Mouse (Mus musculus): ENCODE measurements around the gene Oas1a. TPM values are rescaled to one million over a fixed set of nuclear protein-coding genes. Genes with fewer than 3 reads are reported as not detected.

The Oas1a gene
- polyA plus RNA-seq, 1 experiment from 2014 or later = 1.0 TPM

DNA sequence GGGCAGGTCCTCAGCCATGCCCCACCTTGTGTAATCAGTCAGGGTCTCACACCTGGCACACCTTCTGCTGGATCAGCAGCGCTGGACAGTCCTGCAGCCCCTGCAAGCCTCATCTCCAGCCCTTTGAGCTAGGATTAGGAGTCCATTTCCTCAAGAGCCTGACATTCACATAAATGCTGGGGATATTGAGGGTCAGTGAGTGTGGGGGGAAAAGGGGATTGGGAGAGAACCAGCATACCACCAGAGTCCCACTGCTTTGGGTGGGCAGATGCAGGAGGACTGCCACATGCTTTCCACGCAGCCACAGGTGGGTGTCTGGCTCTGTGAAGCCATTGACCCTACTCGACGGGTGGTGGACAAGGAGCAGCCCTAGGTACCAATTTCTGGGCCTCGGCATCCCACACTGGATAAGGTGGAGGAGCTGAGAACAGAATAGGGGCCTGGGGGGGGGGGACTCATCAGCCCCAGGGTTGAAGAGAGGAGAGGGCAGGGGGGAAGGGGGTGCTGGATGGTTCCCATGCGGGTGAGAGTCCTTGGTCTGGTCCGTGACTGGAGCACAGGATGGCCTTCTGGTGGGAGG, 37.8 kb downstream of the Oas1a start:
- Histone ChIP-seq H3K9ac (replicated peaks) (no peak overlapping the region), H3K9me3 (no peaks in the 10 kb centered on the region), H3K36me3 (no peaks in the 10 kb centered on the region), H3K27me3 (no peaks in the 10 kb centered on the region), H3K27ac (replicated peaks) (no peak overlapping the region), H3K4me2 (replicated peaks) (no peak overlapping the region), H3K4me3 (no peak overlapping the region), H3K4me1 (no peaks in the 10 kb centered on the region; the same call in 1 of the 2 replicates)
- no peak for ATAC-seq (ENCODE audit: low FRiP score, low read depth)
- 86% methylated on average over 7 of the region's 7 CpGs for WGBS

DNA sequence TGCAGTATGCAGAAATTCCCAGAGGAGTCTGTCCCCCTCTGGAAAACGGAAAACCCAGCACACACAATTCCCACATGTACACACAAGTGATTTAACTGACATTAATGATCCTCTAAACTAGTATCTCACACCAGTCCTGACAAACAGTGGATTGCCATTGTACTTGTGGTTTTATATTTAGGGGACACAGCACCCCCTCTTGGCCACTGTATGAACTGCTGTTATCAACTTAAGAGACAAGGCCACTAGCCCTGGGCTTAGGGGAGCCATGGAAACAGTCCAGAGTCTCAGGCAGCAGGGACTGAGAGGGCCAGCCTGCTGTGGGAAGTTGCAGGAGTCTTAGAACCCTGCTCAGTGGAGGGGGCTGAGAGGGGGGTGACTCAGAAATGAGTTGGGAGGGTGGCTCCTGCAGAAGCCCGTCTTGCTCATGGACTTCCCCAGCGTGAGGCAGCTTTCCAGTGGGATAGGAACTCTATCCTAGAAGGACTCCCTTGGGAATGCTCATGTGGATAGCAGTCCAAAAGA, 41.9 kb downstream of the Oas1a start:
- H3K27me3 ChIP-seq = no peaks in the 10 kb centered on the region
- no peak for ATAC-seq (ENCODE audit: low FRiP score, low read depth)
- no peak overlapping the region for H3K4me3 ChIP-seq
- H3K4me1 ChIP-seq = no peaks in the 10 kb centered on the region; the same call in 1 of the 2 replicates
- 71% methylated on average over 3 of the region's 3 CpGs for WGBS
- no peak overlapping the region for H3K4me2 ChIP-seq (replicated peaks)
- no peaks in the 10 kb centered on the region for H3K36me3 ChIP-seq
- H3K9me3 ChIP-seq = no peaks in the 10 kb centered on the region
- H3K9ac ChIP-seq (replicated peaks) = no peak overlapping the region
- no peak overlapping the region for H3K27ac ChIP-seq (replicated peaks)

DNA sequence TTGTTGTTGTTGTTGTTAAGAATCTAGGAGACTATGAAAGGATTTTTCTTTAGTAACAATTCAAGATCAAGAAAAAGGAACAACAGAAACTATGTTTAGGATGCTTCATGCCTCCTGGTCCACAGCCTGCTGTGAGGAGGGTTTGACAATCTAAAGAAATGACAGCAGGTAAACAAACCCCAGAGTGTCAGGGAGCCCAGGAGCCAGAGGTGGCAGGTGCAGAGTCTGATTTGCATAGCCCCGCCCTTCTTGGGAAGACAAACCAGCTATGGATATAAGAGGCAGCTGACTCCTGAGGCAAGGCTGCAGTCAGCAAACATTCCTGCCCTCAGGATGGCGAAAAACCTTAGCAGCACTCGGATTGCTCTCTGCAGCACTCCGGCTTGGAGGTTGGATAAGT, 46.2 kb downstream of the Oas1a start, which contains the start of gene Oas1h:
Gene Oas1h, plus strand, starts transcription at position 301 of the 400 bp plus-strand sequence.
- Histone ChIP-seq H3K9ac (replicated peaks) (no peak within 1 kb of the TSS), H3K27me3 (no peaks in the 10 kb centered on the region), H3K4me2 (replicated peaks) (no peak within 1 kb of the TSS), H3K9me3 (no peaks in the 10 kb centered on the region), H3K36me3 (no peaks in the 10 kb centered on the region), H3K4me1 (no peaks in the 10 kb centered on the region), H3K27ac (replicated peaks) (no peak within 1 kb of the TSS), H3K4me3 (no peak within 1 kb of the TSS)
- WGBS = 51% methylated on average over 4 of the region's 4 CpGs
- ATAC-seq (ENCODE audit: low FRiP score, low read depth) = no peak

DNA sequence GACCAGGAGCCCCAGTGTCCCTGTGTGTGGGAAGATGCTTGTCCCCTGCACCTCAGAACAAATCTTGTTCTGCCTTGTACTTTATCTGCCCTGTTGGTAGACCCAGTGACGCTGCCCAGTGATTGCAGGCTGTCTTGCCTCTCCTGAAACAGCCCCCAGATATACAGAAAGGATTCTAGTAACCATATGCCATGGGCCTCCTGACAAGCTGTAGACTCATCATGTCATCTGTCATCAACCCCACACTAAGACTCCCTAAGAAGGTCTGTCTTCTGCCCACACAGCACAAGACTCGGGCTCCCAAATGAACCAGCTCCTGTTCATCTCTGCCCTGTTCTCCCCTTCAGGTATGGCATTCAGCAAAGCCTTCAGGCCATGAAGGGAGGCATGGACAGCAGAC, 48.1 kb downstream of the Oas1a start:
- Histone ChIP-seq H3K4me1 (no peaks in the 10 kb centered on the region), H3K9me3 (peaks cover 6% of the 10 kb centered on the region), H3K4me2 (replicated peaks) (no peak overlapping the region), H3K27ac (replicated peaks) (no peak overlapping the region), H3K9ac (replicated peaks) (no peak overlapping the region), H3K4me3 (no peak overlapping the region), H3K36me3 (no peaks in the 10 kb centered on the region), H3K27me3 (no peaks in the 10 kb centered on the region)
- WGBS = 67% methylated on average over 2 of the region's 2 CpGs
- ATAC-seq (ENCODE audit: low FRiP score, low read depth) = no peak

DNA sequence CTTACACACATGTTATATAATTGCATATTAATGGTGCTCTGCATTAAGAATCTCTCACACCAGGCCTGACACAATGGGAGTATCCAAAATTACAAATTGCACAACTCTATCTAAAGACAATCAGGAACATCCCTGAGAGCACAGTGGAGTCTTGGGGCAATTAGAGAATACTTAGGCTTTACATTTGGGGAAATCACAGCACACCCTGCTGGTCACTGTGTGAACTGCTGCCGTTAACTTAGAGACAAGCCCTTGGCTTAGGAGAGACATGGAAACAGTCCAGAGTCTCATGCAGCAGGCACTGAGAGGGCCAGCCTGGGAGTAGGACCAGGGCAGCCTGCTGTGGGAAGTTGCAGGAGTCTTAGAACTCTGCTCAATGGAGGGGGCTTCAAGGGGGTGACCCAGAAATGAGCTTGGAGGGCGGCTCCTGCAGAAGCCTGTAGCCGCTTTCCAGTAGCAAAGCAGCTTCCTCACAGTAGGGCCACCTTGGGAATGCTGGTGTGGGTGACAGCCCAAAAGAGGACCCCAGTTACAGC, 57.7 kb downstream of the Oas1a start:
- Histone ChIP-seq H3K9me3 (peaks cover 11% of the 10 kb centered on the region), H3K36me3 (no peaks in the 10 kb centered on the region), H3K4me3 (no peak overlapping the region), H3K4me1 (no peaks in the 10 kb centered on the region), H3K27ac (replicated peaks) (no peak overlapping the region), H3K9ac (replicated peaks) (no peak overlapping the region), H3K4me2 (replicated peaks) (no peak overlapping the region), H3K27me3 (no peaks in the 10 kb centered on the region)
- WGBS = 58% methylated on average over 3 of the region's 3 CpGs
- ATAC-seq (ENCODE audit: low FRiP score, low read depth) = no peak

- ATAC-seq (ENCODE audit: low FRiP score, low read depth) = no peak
- H3K4me1 ChIP-seq = no peaks in the 10 kb centered on the region
- no peak within 1 kb of the TSS for H3K27ac ChIP-seq (replicated peaks)
- no peak within 1 kb of the TSS for H3K9ac ChIP-seq (replicated peaks)
- 86% methylated on average over 4 of the region's 4 CpGs for WGBS
- H3K9me3 ChIP-seq = no peaks in the 10 kb centered on the region
- H3K36me3 ChIP-seq = no peaks in the 10 kb centered on the region
- no peak within 1 kb of the TSS for H3K4me2 ChIP-seq (replicated peaks)
- no peak within 1 kb of the TSS for H3K4me3 ChIP-seq
- H3K27me3 ChIP-seq = no peaks in the 10 kb centered on the region
Observed at GRCm38 (mm10) chr5:120847067-120847466, 60.3 kb downstream of the Oas1a start, which contains the start of gene Oas1f. TSS of gene Oas1f (plus strand) at chr5:120847367.

Small RNA genes within 50 kb of the gene (microRNA-seq; reads per million reads assigned to microRNA genes)
- gene Gm22907 = not detected

Other genes with a start within 250 kb of the Oas1a start
- gene Dtx1, start 195.6 kb downstream of the Oas1a start, polyA plus RNA-seq (2016; fragmentation: Nextera tagmentation; extraction: Ambion mirVana) = 17.1 and 18.4 TPM in 2 replicates
- gene Oas2, start 157.7 kb downstream of the Oas1a start, polyA plus RNA-seq (2016; fragmentation: Nextera tagmentation; extraction: Ambion mirVana) = 0.21 and 0.34 TPM in 2 replicates
- gene Oas3, start 129.9 kb downstream of the Oas1a start, polyA plus RNA-seq (2016; fragmentation: Nextera tagmentation; extraction: Ambion mirVana) = 0.17 and 0.18 TPM in 2 replicates
- gene Oas1e, start 112.0 kb downstream of the Oas1a start, polyA plus RNA-seq (2016; fragmentation: Nextera tagmentation; extraction: Ambion mirVana) = not detected in 2 replicates
- gene Oas1c, start 95.0 kb downstream of the Oas1a start, polyA plus RNA-seq (2016; fragmentation: Nextera tagmentation; extraction: Ambion mirVana) = 0.16 and 0.27 TPM in 2 replicates
- not detected in 2 replicates for gene Oas1f, start 60.2 kb downstream of the Oas1a start, polyA plus RNA-seq (2016; fragmentation: Nextera tagmentation; extraction: Ambion mirVana)
- not detected in 2 replicates for gene Oas1h, start 46.1 kb downstream of the Oas1a start, polyA plus RNA-seq (2016; fragmentation: Nextera tagmentation; extraction: Ambion mirVana)
- 0.22 and 0.43 TPM in 2 replicates for gene Oas1g, start 19.9 kb downstream of the Oas1a start, polyA plus RNA-seq (2016; fragmentation: Nextera tagmentation; extraction: Ambion mirVana)
- not detected in 2 replicates for gene Oas1d, start 7.0 kb upstream of the Oas1a start, polyA plus RNA-seq (2016; fragmentation: Nextera tagmentation; extraction: Ambion mirVana)
- gene Rph3a, start 102.6 kb upstream of the Oas1a start, polyA plus RNA-seq (2016; fragmentation: Nextera tagmentation; extraction: Ambion mirVana) = 3.2 and 3.3 TPM in 2 replicates

Data from midbrain, embryonic 12.5 days (tissue).